Mouse (Mus musculus): ENCODE results near the gene Tubg2. TPM values are rescaled to one million over a fixed set of nuclear protein-coding genes. Genes with fewer than 3 reads are reported as not detected.

The Tubg2 gene
- polyA plus RNA-seq, 1 experiment from 2014 or later = 6.6 TPM

DNA sequence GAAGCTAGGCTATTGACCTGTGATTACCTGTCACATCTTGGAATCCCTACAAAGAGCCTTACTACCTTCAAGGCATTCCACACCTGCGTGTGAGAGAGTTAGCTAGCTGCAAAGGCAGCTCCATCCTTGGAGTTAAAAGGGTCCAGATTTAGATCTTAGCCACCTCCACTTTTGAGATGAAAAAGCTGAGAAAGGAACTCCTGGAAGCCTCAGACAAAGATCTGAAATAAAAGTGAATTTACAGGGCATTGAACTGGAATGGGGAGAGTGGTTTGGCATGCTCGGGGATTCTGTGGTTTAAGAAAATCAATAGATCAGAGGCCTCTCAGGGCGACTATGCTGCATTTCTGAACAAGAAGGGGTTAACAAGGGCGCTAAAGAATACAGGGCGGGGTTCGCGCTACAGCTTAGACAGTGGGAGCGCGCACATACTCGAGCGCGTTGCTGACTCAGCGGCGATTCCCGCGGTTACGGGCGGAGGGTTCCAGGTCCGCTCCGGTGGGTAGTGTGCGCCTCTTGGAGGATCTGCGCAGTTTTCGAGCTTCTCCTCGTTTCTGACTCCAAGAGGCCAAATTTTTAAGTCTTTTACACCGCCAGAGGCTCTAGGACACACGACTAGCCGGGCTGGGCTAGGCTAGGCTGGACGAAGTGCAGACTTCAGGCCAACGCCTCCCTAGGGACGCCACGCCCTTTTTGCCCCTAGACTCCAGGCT, 16.2 kb downstream of the Tubg2 start:
- peaks cover 39% of the 10 kb centered on the region for H3K4me1 ChIP-seq (ENCODE audit: control insufficient read depth, insufficient read depth, low read length)
- no peaks in the 10 kb centered on the region for H3K9me3 ChIP-seq (ENCODE audit: control insufficient read depth, low read length)
- peak overlapping the region; percentile 84 for H3K4me2 ChIP-seq (ENCODE audit: low read depth, low read length)
- H3K27me3 ChIP-seq (replicated peaks; ENCODE audit: control insufficient read depth, insufficient read depth, low read length) = peaks cover 60% of the 10 kb centered on the region
- peak; percentile 95 for DNase-seq (ENCODE audit: low spot score)
- peak overlapping the region; percentile 63 for H3K9ac ChIP-seq (ENCODE audit: low read depth, low read length)
- peaks cover 11% of the 10 kb centered on the region for H3K36me3 ChIP-seq (ENCODE audit: control insufficient read depth, insufficient read depth, low read length)
- WGBS = under 1% methylated on average over 31 of the region's 31 CpGs
- H3K27ac ChIP-seq (replicated peaks; ENCODE audit: low read depth, low read length) = peak overlapping the region; percentile 88
- peak overlapping the region; percentile 52 for H3K4me3 ChIP-seq (ENCODE audit: low read depth, low read length)
- ATAC-seq (ENCODE audit: low read depth) = peak; percentile 68

DNA sequence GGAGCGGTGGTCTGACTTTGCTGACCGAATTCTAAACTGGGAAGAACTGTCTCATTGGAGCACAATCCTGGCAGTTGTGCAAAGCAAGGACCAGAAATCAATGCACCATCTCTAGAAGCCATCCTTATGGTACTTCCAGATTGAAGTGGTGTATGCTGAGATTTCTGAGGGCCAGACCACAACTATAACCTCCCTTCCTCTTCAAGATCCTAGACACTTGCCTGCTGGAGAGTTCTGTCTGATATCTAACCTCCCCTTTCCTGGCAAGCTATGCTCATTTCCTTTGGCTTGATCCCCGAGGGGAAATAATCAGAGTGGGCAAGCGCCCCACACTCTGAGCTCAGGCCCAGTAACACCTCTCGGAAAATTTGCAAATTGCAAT, 16.7 kb downstream of the Tubg2 start:
- WGBS = 6% methylated on average over 5 of the region's 5 CpGs
- Histone ChIP-seq H3K36me3 (ENCODE audit: control insufficient read depth, insufficient read depth, low read length) (peaks cover 5% of the 10 kb centered on the region), H3K4me1 (ENCODE audit: control insufficient read depth, insufficient read depth, low read length) (peaks cover 42% of the 10 kb centered on the region), H3K4me3 (ENCODE audit: low read depth, low read length) (peak overlapping the region; percentile 52), H3K4me2 (ENCODE audit: low read depth, low read length) (peak overlapping the region; percentile 84), H3K27ac (replicated peaks; ENCODE audit: low read depth, low read length) (peak overlapping the region; percentile 88), H3K27me3 (replicated peaks; ENCODE audit: control insufficient read depth, insufficient read depth, low read length) (peaks cover 60% of the 10 kb centered on the region), H3K9me3 (ENCODE audit: control insufficient read depth, low read length) (no peaks in the 10 kb centered on the region), H3K9ac (ENCODE audit: low read depth, low read length) (peak overlapping the region; percentile 63)
- ATAC-seq (ENCODE audit: low read depth) (no peak), DNase-seq (ENCODE audit: low spot score) (no peak)

DNA sequence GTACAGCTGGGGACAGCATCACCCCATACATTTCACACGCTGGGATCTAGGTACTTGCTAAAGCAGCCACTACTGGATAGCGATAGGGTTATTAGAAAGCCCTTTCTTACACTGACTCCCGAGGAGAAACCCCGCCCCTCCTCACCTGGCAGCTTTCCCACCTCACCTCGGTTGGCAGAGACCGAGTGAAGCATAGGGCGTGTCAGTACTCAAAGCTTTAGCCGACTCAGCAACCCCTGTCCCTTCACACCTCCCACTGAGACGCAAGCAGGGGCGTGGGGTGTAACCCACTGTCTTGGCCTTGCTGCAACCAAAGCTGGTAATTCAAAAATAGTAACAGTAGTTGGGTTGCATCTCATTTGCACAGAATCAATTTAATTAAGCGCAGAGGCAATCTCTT, 17.4 kb downstream of the Tubg2 start:
- peaks cover 60% of the 10 kb centered on the region for H3K27me3 ChIP-seq (replicated peaks; ENCODE audit: control insufficient read depth, insufficient read depth, low read length)
- H3K4me2 ChIP-seq (ENCODE audit: low read depth, low read length) = peak overlapping the region; percentile 84
- no peaks in the 10 kb centered on the region; the same call in 1 of the 2 replicates for H3K36me3 ChIP-seq (ENCODE audit: control insufficient read depth, insufficient read depth, low read length)
- H3K4me1 ChIP-seq (ENCODE audit: control insufficient read depth, insufficient read depth, low read length) = peaks cover 42% of the 10 kb centered on the region
- ATAC-seq (ENCODE audit: low read depth) (no peak), DNase-seq (ENCODE audit: low spot score) (peak; percentile 78)
- H3K27ac ChIP-seq (replicated peaks; ENCODE audit: low read depth, low read length) = peak overlapping the region; percentile 24
- no peak overlapping the region for H3K9ac ChIP-seq (ENCODE audit: low read depth, low read length)
- 3% methylated on average over 11 of the region's 11 CpGs for WGBS
- peak overlapping the region; percentile 37 for H3K4me3 ChIP-seq (ENCODE audit: low read depth, low read length)
- H3K9me3 ChIP-seq (ENCODE audit: control insufficient read depth, low read length) = no peaks in the 10 kb centered on the region

DNA sequence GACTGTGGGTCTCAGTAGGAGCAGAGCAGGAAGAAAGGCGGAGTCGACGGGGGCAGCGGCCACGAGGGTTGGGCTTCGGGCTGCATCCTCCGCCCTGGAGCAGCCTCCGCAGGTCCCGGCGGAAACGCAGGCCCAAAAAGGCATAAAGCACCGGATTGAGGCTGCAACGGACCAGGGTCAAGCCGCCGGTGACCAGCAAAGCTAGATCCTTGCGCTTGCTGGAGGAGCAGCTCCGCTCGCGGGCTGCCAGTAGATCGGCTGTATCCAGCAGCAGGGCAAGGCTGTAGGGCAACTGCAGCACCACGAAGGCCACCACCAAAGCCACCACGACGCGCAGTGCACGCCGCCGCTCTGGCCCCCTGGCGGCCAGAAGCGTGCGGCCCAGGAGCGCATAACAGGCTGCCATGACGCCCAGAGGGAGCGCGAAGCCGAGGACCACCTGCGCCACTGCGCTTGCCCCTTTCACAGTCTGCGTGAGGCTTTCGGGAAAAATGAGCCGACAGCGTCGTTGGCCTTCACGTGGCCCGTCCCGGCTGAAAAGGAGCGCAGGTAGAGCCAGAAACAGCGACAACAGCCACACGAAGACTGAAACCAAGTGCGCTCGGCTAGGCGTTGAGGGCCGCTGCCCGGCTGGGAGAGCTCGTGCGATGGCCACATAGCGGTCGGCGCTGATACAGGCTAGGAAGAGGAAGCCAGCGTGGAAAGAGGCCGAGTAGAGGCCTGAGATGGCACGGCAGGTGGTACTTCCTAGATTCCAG, 18.1 kb downstream of the Tubg2 start:
- H3K9ac ChIP-seq (ENCODE audit: low read depth, low read length) = peak overlapping the region; percentile 62
- H3K4me3 ChIP-seq (ENCODE audit: low read depth, low read length) = peak overlapping the region; percentile 37
- H3K4me2 ChIP-seq (ENCODE audit: low read depth, low read length) = peak overlapping the region; percentile 84
- ATAC-seq (ENCODE audit: low read depth) = peak; percentile 45
- H3K9me3 ChIP-seq (ENCODE audit: control insufficient read depth, low read length) = no peaks in the 10 kb centered on the region
- H3K36me3 ChIP-seq (ENCODE audit: control insufficient read depth, insufficient read depth, low read length) = no peaks in the 10 kb centered on the region
- DNase-seq (ENCODE audit: low spot score) = peak; percentile 82
- WGBS = 1% methylated on average over 52 of the region's 61 CpGs
- peak overlapping the region; percentile 24; the same call in 1 of the 2 replicates for H3K27ac ChIP-seq (replicated peaks; ENCODE audit: low read depth, low read length)
- H3K4me1 ChIP-seq (ENCODE audit: control insufficient read depth, insufficient read depth, low read length) = peaks cover 39% of the 10 kb centered on the region
- H3K27me3 ChIP-seq (replicated peaks; ENCODE audit: control insufficient read depth, insufficient read depth, low read length) = peaks cover 57% of the 10 kb centered on the region

DNA sequence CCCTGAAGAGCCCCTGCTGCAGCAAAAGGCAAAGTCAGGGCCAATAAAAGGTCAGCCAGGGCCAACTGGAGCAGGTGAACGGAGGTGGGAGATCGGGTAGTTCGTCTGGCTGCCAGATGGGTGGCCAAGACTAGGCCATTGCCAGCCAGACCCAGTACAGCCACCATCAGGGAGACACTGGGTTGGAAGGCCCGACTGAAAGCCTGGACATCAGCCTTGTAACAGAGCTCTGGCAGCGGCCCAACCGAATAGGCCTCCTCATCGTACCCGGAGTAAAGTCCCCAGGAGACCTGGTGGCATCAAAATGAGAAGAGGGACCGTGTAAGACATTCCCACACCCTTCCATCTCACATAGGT, 18.7 kb downstream of the Tubg2 start:
- 21% methylated on average over 5 of the region's 9 CpGs for WGBS
- ATAC-seq (ENCODE audit: low read depth) = no peak
- no peak overlapping the region for H3K27ac ChIP-seq (replicated peaks; ENCODE audit: low read depth, low read length)

DNA sequence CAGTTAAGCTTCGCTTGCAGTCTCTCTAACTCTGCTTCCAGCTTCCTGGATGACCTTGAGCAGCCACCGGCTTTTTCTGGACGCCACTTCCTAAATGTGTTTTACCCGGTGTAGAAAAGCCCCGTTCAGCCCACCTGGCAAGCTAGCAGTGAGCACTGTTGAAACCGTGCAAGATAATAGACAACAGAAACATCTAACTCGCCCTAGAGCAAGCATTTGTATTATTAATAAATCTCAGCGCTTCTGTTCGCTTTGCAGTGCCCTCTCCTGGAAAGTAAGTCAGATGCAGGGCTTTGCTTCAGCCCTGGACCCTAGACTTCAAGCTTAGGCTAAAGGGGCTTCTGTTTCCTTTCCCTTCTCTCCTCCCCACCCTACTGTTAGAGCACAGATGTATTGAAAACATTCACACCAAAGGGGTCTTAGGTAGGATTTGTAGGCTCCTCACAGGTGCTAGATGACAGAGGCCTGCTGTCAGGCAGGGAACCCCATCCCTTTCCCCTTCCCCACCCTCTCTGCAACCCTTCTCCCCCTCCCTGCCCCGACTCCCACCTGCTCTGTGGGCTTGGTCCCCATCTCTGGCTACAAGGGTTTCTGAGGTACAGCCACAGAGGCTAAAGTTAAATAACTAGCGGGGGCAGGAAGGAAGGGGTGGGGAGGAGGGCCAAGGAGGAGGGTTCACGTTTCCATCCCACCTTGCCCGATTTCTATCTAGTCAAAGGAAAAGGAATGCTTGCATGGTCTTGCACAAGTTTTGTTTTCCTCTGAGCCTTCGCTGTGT, 19.3 kb downstream of the Tubg2 start, which contains the start of gene Ccr10:
TSS of gene Ccr10 (minus strand) at position 593 of the 778 bp plus-strand sequence.
- DNase-seq (ENCODE audit: low spot score) (peak; percentile 59), ATAC-seq (ENCODE audit: low read depth) (no peak)

More for the DNA sequence above, 18.7 kb downstream of the Tubg2 start:
- Histone ChIP-seq H3K36me3 (ENCODE audit: control insufficient read depth, insufficient read depth, low read length) (no peaks in the 10 kb centered on the region), H3K9ac (ENCODE audit: low read depth, low read length) (peak overlapping the region; percentile 62; the same call in 1 of the 2 replicates), H3K9me3 (ENCODE audit: control insufficient read depth, low read length) (no peaks in the 10 kb centered on the region), H3K4me1 (ENCODE audit: control insufficient read depth, insufficient read depth, low read length) (peaks cover 34% of the 10 kb centered on the region), H3K27me3 (replicated peaks; ENCODE audit: control insufficient read depth, insufficient read depth, low read length) (peaks cover 51% of the 10 kb centered on the region), H3K4me2 (ENCODE audit: low read depth, low read length) (peak overlapping the region; percentile 84), H3K4me3 (ENCODE audit: low read depth, low read length) (peak overlapping the region; percentile 37; the same call in 1 of the 2 replicates)
- no peak for DNase-seq (ENCODE audit: low spot score)

DNA sequence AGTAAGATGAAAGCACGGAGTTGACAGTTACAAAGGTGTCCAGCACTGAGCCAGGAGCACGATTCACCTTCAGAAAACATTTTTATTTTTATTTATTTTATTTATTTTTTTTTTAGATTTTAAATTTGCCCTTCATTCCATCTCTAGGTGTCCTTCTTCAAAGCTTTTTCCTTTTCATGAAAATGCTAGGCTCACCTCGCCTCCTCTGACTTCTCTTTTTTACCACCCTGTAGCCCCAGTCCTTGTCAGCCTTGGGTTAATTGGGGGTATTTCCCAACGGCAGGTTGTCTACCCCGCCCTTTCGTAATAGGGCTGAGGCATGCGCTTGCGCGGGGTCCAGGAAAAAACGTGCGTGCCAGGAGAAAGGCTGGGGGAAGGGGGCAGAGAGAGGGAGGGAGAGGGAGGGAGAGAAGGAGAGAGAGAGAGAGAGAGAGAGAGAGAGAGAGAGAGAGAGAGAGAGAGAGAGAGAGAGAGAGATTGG, 20.0 kb downstream of the Tubg2 start:
- no peak for ATAC-seq (ENCODE audit: low read depth)
- Histone ChIP-seq H3K9ac (ENCODE audit: low read depth, low read length) (peak overlapping the region; percentile 28; the same call in 1 of the 2 replicates), H3K27ac (replicated peaks; ENCODE audit: low read depth, low read length) (no peak overlapping the region), H3K4me2 (ENCODE audit: low read depth, low read length) (peak overlapping the region; percentile 58), H3K27me3 (replicated peaks; ENCODE audit: control insufficient read depth, insufficient read depth, low read length) (peaks cover 41% of the 10 kb centered on the region), H3K4me1 (ENCODE audit: control insufficient read depth, insufficient read depth, low read length) (peaks cover 30% of the 10 kb centered on the region), H3K36me3 (ENCODE audit: control insufficient read depth, insufficient read depth, low read length) (no peaks in the 10 kb centered on the region), H3K4me3 (ENCODE audit: low read depth, low read length) (peak overlapping the region; percentile 29), H3K9me3 (ENCODE audit: control insufficient read depth, low read length) (no peaks in the 10 kb centered on the region)
- WGBS = 8% methylated on average over 11 of the region's 11 CpGs
- no peak for DNase-seq (ENCODE audit: low spot score)

More for the DNA sequence above, 19.3 kb downstream of the Tubg2 start, which contains the start of gene Ccr10:
- Histone ChIP-seq H3K4me2 (ENCODE audit: low read depth, low read length) (peak within 1 kb of the TSS; percentile 84), H3K4me1 (ENCODE audit: control insufficient read depth, insufficient read depth, low read length) (peaks cover 30% of the 10 kb centered on the region), H3K4me3 (ENCODE audit: low read depth, low read length) (peak within 1 kb of the TSS; percentile 37), H3K27ac (replicated peaks; ENCODE audit: low read depth, low read length) (no peak within 1 kb of the TSS), H3K9me3 (ENCODE audit: control insufficient read depth, low read length) (no peaks in the 10 kb centered on the region), H3K36me3 (ENCODE audit: control insufficient read depth, insufficient read depth, low read length) (no peaks in the 10 kb centered on the region), H3K27me3 (replicated peaks; ENCODE audit: control insufficient read depth, insufficient read depth, low read length) (peaks cover 44% of the 10 kb centered on the region), H3K9ac (ENCODE audit: low read depth, low read length) (peak within 1 kb of the TSS; percentile 62; the same call in 1 of the 2 replicates)
- 20% methylated on average over 14 of the region's 14 CpGs for WGBS

DNA sequence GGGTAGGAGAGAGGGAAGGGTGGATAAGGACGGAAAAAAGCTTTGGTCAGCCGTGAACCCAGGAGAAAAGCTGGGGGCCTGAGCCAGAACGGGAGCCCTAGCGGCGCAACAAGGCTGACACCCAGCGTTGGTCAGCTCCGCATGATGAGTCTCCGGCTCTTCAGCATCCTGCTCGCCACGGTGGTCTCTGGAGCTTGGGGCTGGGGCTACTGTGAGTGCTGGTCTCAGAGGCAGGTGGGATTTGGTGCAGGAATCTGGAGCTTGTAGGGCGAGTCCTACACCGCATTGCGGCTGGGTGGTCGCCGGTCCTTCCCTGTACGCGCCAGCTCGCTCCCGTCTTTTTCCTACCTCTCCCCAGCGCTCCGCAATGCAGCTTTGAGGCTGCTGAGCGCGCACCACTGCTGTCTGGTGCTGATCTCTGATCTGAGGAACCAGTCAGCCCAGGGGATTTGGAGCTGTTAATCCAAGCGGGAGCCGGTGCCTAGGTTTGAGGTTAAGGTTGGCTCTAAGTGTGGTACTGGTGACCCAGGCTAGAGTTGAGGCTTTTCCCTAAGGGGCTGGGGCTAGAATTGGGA, 20.5 kb downstream of the Tubg2 start:
- Histone ChIP-seq H3K36me3 (ENCODE audit: control insufficient read depth, insufficient read depth, low read length) (no peaks in the 10 kb centered on the region), H3K4me2 (ENCODE audit: low read depth, low read length) (peak overlapping the region; percentile 58), H3K4me3 (ENCODE audit: low read depth, low read length) (peak overlapping the region; percentile 29), H3K27ac (replicated peaks; ENCODE audit: low read depth, low read length) (no peak overlapping the region), H3K4me1 (ENCODE audit: control insufficient read depth, insufficient read depth, low read length) (peaks cover 30% of the 10 kb centered on the region), H3K9me3 (ENCODE audit: control insufficient read depth, low read length) (no peaks in the 10 kb centered on the region), H3K27me3 (replicated peaks; ENCODE audit: control insufficient read depth, insufficient read depth, low read length) (peaks cover 41% of the 10 kb centered on the region), H3K9ac (ENCODE audit: low read depth, low read length) (0 out of 2 replicates have a peak overlapping the region, but pooled peaks have one; percentile 17)
- DNase-seq (ENCODE audit: low spot score) = no peak
- WGBS = 1% methylated on average over 20 of the region's 25 CpGs
- no peak for ATAC-seq (ENCODE audit: low read depth)
